Mouse (Mus musculus): Measurements from ENCODE around the gene Hmox1. TPM values are rescaled to one million over a fixed set of nuclear protein-coding genes. Genes with fewer than 3 reads are reported as not detected.

The Hmox1 gene
- 130 and 132 TPM in 2 replicates for polyA plus RNA-seq (2012; rRNA removed)

DNA sequence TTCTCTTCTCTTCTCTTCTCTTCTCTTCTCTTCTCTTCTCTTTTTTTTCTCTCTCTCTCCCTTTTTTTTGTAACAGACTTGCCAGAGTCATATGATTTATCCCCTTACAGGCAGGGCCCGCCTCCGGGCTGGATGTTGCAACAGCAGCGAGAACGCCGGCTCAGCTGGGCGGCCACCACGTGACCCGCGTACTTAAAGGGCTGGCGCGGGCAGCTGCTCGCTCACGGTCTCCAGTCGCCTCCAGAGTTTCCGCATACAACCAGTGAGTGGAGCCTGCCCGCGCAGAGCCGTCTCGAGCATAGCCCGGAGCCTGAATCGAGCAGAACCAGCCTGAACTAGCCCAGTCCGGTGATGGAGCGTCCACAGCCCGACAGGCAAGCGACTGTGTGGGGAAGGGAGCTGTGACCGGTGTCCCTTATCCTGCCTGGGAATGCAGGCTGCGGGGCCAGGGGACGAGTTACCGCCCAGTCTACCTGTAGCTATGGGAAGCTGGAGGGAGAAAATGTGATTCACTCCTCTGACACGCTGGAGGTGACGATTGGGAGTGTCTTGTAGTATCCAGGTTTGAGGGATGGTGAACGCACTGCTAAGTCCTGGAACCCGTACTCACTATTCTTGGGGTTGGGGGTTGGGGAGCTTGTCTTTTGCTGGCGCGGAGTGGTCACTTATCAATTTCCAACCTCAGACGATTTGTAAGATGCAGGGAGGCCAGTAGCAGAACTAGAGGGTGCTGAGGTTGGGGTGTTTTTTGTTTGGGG is at the start of gene Hmox1:
TSS of gene Hmox1 (plus strand) at position 223 of the 758 bp plus-strand sequence.

DNA sequence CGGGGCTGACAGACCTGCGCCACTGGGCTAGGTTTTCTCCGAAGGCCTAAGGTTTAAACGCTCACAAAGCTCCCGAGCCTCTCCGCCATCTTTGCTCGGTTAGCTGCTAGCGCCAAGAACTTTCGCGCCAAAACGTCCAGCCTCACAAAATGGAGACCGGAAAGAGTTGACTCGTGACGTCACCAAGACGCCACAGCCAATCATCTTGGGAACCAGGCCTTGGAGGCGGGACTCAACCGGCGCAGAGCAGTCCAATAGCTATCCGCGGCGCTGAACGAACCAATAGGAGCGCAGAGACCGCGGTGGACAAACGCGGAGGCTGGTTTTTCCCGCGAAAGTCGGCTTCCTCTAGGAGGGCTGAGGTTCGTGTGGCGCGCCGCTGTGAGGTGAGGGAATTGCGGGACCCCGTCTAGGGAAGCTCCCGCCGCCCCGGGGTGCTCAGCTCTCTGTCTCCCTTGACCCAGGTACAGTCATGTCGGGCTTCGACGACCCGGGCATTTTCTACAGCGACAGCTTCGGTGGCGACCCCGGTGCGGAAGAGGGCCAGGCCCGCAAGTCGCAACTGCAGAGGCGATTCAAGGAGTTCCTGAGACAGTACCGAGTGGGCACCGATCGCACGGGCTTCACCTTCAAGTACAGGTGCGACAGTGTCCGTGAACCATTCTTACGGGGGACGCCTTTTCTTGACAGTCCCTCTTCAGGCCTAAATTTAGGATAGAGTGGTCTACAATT is 16.0 kb downstream of the Hmox1 start, which contains the start of gene Mcm5:
TSS of gene Mcm5 (plus strand) at position 334 of the 732 bp plus-strand sequence.

Other genes with a start within 250 kb of the Hmox1 start
- 0.07 TPM in 1 of 2 replicates, not detected in the other for gene Isx, start 220.4 kb upstream of the Hmox1 start, polyA plus RNA-seq (2012; rRNA removed)
- gene Hmgxb4, start 100.3 kb upstream of the Hmox1 start, polyA plus RNA-seq (2012; rRNA removed), result 10.0 and 10.3 TPM in 2 replicates
- 12.5 and 14.0 TPM in 2 replicates for gene Tom1, start 59.9 kb upstream of the Hmox1 start, polyA plus RNA-seq (2012; rRNA removed)
- 56.6 and 62.3 TPM in 2 replicates for gene Mcm5, start 15.9 kb downstream of the Hmox1 start, polyA plus RNA-seq (2012; rRNA removed)
- 0.11 and 0.19 TPM in 2 replicates for gene Rasd2, start 120.3 kb downstream of the Hmox1 start, polyA plus RNA-seq (2012; rRNA removed)

Measured in liver, embryonic 18 days (tissue).